Comparison of ENCODE assay signal across 8 mouse cellular contexts in genomic region chr14:123626501-123627179, GRCm38 (mm10). TPM values are rescaled to one million over a fixed set of nuclear protein-coding genes. Genes with fewer than 3 reads are reported as not detected.
DNase-seq lines count a peak whose midpoint lies in the region; ATAC-seq and TF ChIP-seq lines count a peak whose summit lies in the region.

Nalcn (minus strand) TSS chr14:123627144.

- no peak within 1 kb of the TSS for H3K27ac ChIP-seq in kidney, embryonic 14.5 days (ENCODE audit: low read depth, low read length)
- no peak within 1 kb of the TSS; the same call in 1 of the 2 replicates for H3K27ac ChIP-seq in midbrain, embryonic 11.5 days (ENCODE audit: low read depth, low read length)
- H3K27ac ChIP-seq in testis, adult 2 months (ENCODE audit: control insufficient read depth, insufficient read depth, low read depth, low read length), result peak within 1 kb of the TSS; percentile 12

- no peak for TF ChIP-seq POLR2A in testis, adult 2 months (IDR thresholded peaks at IDR 0.05; ENCODE audit: control insufficient read depth, low read depth, low read length)

- WGBS in kidney, embryonic 14.5 days, result 2% methylated on average over 45 of the region's 47 CpGs
- WGBS in midbrain, embryonic 11.5 days, result 1% methylated on average over 47 of the region's 47 CpGs

- H3K27me3 ChIP-seq in kidney, embryonic 14.5 days (ENCODE audit: control insufficient read depth, insufficient read depth, low read length), result peaks cover 18% of the 10 kb centered on the region
- H3K27me3 ChIP-seq in midbrain, embryonic 11.5 days (ENCODE audit: control insufficient read depth, insufficient read depth, low read length), result no peaks in the 10 kb centered on the region
- no peaks in the 10 kb centered on the region for H3K27me3 ChIP-seq in testis, adult 2 months (ENCODE audit: control insufficient read depth, insufficient read depth, low read length)

- H3K4me1 ChIP-seq in kidney, embryonic 14.5 days (ENCODE audit: control insufficient read depth, insufficient read depth, low read length), result no peaks in the 10 kb centered on the region
- H3K4me1 ChIP-seq in midbrain, embryonic 11.5 days (ENCODE audit: control insufficient read depth, insufficient read depth, low read length), result peaks cover 2% of the 10 kb centered on the region; the same call in 1 of the 2 replicates
- peaks cover 8% of the 10 kb centered on the region for H3K4me1 ChIP-seq in testis, adult 2 months (ENCODE audit: control insufficient read depth, insufficient read depth, low read length)

- peak within 1 kb of the TSS; percentile 50; the same call in 1 of the 2 replicates for H3K9ac ChIP-seq in kidney, embryonic 14.5 days (ENCODE audit: low read depth, low read length)
- H3K9ac ChIP-seq in midbrain, embryonic 11.5 days (ENCODE audit: low read length), result peak within 1 kb of the TSS; percentile 75

- no peaks in the 10 kb centered on the region for H3K9me3 ChIP-seq in kidney, embryonic 14.5 days (ENCODE audit: control insufficient read depth, low read length)
- no peaks in the 10 kb centered on the region for H3K9me3 ChIP-seq in midbrain, embryonic 11.5 days (ENCODE audit: control insufficient read depth, low read length)

- no peak for TF ChIP-seq CTCF in testis, adult 2 months (IDR thresholded peaks at IDR 0.05; ENCODE audit: control insufficient read depth, insufficient read depth, insufficient replicate concordance, low read depth, low read length)

- no peaks in the 10 kb centered on the region for H3K36me3 ChIP-seq in kidney, embryonic 14.5 days (ENCODE audit: control insufficient read depth, insufficient read depth, low read length)
- no peaks in the 10 kb centered on the region for H3K36me3 ChIP-seq in midbrain, embryonic 11.5 days (ENCODE audit: control insufficient read depth, insufficient read depth, low read length)
- no peaks in the 10 kb centered on the region for H3K36me3 ChIP-seq in testis, adult 2 months (ENCODE audit: control insufficient read depth, insufficient read depth, low read length)

- peak within 1 kb of the TSS; percentile 47 for H3K4me3 ChIP-seq in kidney, embryonic 14.5 days (ENCODE audit: low read length)
- peak within 1 kb of the TSS; percentile 54 for H3K4me3 ChIP-seq in midbrain, embryonic 11.5 days (ENCODE audit: low read depth, low read length)
- H3K4me3 ChIP-seq in testis, adult 2 months (ENCODE audit: control insufficient read depth, low read depth, low read length), result peak within 1 kb of the TSS; percentile 74

- DNase-seq in kidney, postnatal 36 days, result no peak
- peak; percentile 73 to 75 for DNase-seq in cerebellum, postnatal 14 days
- peak; percentile 44 to 48 for DNase-seq in frontal cortex, postnatal 14 days (ENCODE audit: low spot score in 2 of 2)
- DNase-seq in layer of hippocampus, adult 8-10 months (ENCODE audit: low spot score in 2 of 2), result peak; percentile 19 to 62
- peak; percentile 94 for DNase-seq in midbrain, embryonic 11.5 days (ENCODE audit: low spot score, missing footprints)
- DNase-seq in natural killer cell, adult 2 months (ENCODE audit: low spot score in 2 of 2), result no peak

- peak within 1 kb of the TSS; percentile 80 for H3K4me2 ChIP-seq in kidney, embryonic 14.5 days (replicated peaks; ENCODE audit: low read depth, low read length)
- H3K4me2 ChIP-seq in midbrain, embryonic 11.5 days, result peak within 1 kb of the TSS; percentile 59

- peak; percentile 92 for ATAC-seq in kidney, embryonic 14.5 days (ENCODE audit: low FRiP score, low TSS enrichment)
- peak; percentile 90 for ATAC-seq in midbrain, embryonic 11.5 days (ENCODE audit: low FRiP score)

RNA-seq across cellular contexts. Expression of gene Nalcn, which starts in this region (rescaled TPM):
- 0.07 and 0.14 TPM in 2 replicates for polyA plus RNA-seq in kidney, embryonic 14.5 days (2014; fragmentation: Nextera tagmentation; extraction: Ambion mirVana)
- 10 to 100 TPM; 60.9 to 70.6 (median 65.9) TPM for total RNA-seq in layer of hippocampus, adult 8-10 months (2022)
- polyA plus RNA-seq in midbrain, embryonic 11.5 days (2014; fragmentation: Nextera tagmentation; extraction: Ambion mirVana), result 3.2 and 3.9 TPM in 2 replicates
- polyA plus RNA-seq in testis, adult 2 months (2012; rRNA removed), result 0.96 and 1.3 TPM in 2 replicates

Comparison
In these comparisons a context has a peak if more than half of its experiments do, and no peak if none do; other contexts are left out.
1. Peak in ATAC-seq, H3K4me3 ChIP-seq, H3K9ac ChIP-seq and H3K4me2 ChIP-seq in kidney, embryonic 14.5 days; RNA of the gene not detected or under 1 TPM.
2. DNase-seq: peak in cerebellum, postnatal 14 days (2 of 2), frontal cortex, postnatal 14 days (2 of 2), layer of hippocampus, adult 8-10 months (2 of 2) and midbrain, embryonic 11.5 days (single experiment); none in kidney, postnatal 36 days (0 of 2) and natural killer cell, adult 2 months (0 of 2).
3. Peak in every context shown above with its lines, with median percentiles within 50 percentile points of each other: H3K4me3 ChIP-seq.